Mouse (Mus musculus) thymus, postnatal 25 days (tissue): ENCODE measurements around the gene Olfr1054.
"Not testable (repeated sequence)": the region's sequence is repeated elsewhere in the genome, so short reads cannot be mapped to it uniquely, and the experiment has no call there.

Experiments used
- DNase-seq: peaks from one replicate; pipeline ENCODE4 v3.0.0; 2022

The Olfr1054 gene

DNA sequence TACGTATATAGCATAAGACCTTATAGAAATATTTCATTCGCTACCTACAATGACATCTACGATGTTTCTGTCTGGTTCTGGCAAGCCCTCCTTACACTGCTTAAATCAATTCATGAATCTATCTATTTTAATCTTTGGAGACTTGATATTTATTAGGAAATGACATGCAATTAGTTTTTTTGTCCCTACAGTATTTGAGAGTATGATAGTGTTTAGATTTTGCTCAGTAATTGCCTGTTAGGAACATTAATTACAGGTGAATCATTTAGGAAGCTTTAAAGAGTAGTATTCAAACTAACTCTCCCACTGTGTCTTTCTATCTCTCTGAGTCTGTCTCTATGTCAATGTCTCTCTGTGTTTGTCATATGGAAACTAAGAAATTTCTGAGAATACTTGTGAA, at the start of gene Olfr1054:
Gene Olfr1054 (minus strand): TSS at position 101 of the 400 bp plus-strand sequence.
- DNase-seq, result no peak

GRCm38 (mm10) chr2:86378293-86378692, 43.1 kb upstream of the Olfr1054 start, which contains the start of gene Olfr1057:
Gene Olfr1057 (minus strand): TSS chr2:86378393.
- DNase-seq, result no peak

DNA sequence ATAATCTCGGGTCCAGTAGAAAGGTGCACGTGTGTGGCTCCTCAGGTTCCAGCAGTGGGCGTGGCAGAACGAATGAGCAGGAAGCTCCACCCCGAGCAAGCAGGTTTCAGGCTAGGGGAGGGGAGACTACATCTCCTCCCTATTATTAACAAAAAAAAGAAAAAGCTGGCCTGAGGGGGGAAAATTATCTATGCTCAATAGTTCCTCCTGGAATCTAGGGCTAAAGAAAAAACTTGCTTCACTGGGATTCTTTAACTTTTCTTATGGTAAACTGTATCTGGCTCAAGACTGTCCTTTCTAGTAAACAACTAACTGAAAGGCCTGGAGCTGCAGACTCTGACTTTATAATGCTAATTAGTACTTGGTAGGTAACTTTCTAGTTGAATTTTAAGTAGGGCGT, 31.1 kb upstream of the Olfr1054 start:
- DNase-seq, result not testable (repeated sequence)

DNA sequence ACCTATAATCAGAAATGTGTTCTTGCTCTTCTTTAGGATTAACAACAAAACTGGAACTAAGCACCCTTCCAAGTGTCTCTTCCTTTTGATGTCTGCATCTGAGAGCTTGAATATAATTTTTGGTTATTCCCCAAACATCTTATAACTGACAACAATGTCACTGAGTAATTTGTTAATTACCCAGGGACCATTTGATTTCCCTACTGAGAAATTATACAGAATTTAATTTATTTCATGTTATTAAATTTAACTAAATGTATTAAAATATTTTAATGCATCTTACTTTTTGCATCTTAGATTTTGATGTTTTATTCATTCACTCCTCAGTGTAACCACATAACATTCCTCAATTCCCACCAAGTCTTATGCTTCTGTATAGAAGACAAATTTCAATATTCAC, 27.1 kb upstream of the Olfr1054 start, which contains the start of gene Olfr1056:
Gene Olfr1056 (minus strand): TSS at position 101 of the 400 bp plus-strand sequence.
- DNase-seq, result no peak

DNA sequence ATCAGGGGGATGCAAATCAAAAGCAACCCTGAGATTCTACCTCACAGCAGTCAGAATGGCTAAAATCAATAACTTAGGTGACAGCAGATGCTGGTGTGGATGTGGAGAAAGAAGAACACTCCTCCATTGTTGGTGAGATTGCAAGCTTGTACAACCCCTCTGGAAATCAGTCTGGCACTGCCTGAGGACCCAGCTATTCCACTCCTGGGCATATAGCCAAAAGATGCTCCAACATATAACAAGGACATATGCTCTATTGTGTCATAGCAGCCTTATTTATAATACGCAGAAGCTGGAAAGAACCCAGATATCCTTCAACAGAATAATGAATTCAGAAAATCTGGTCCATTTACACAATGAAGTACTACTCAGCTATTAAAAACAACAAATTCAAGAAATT, 16.5 kb upstream of the Olfr1054 start:
- DNase-seq, result not testable (repeated sequence)

- no peak for DNase-seq
Measured at GRCm38 (mm10) chr2:86350184-86350583, 15.0 kb upstream of the Olfr1054 start, which contains the start of gene Olfr1055. Gene Olfr1055 (minus strand): TSS chr2:86350284.

GRCm38 (mm10) chr2:86315184-86315583, 20.0 kb downstream of the Olfr1054 start, which contains the start of gene Olfr1053:
Gene Olfr1053 (minus strand): TSS chr2:86315284.
- no peak for DNase-seq

DNA sequence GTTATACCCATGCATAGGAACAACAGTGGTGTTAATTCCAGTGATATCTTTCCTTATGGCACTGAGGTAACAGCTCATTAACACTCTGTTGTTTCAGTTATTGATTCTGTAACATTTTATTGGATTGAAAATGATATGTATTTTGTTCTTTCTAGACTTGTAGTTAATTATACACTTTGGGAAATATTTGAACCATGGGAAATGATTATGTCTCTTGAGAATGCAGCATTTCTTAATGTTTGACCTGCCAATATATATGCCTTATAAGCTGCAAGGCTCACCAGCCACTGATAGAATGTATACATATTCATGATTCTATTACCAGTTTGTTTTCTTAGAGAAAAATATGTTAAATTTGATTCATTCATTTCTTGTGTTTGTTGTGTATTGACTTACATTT, 43.1 kb downstream of the Olfr1054 start, which contains the start of gene Olfr1052:
Gene Olfr1052 (plus strand): TSS at position 301 of the 400 bp plus-strand sequence.
- DNase-seq, result no peak
